Mouse (Mus musculus): ENCODE measurements around the gene H2afy2.

The H2afy2 gene

DNA sequence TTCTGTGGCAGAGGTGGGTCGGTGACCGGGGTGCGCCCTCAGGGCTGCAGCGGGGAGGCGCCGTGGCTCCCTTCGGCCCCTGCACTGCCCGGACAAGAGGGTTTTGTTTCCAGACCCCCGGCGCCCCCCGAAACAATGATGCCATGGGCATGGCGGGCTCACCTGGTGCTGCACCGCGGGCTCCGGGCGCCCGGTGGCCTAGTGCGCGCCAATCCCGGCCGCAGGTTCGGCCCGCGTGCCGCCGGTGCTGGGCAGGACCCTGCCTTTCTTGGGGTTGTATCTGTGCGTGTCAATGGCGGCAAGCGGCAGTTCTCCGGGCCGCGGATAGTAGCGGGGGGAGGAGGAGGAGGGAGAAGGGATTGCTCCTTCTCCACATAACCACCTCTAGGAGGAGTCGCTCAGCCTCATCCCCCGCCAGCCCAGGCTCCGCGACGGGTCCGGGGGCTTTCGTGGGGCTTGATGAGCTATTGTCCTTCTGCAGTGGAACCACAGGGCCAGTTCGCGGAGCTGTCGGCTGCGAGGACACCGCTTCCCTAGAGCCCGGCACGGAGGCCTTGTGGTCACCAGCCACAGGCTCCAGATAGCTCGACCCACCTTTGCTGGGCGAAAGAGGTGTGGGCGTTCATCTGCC lies at the start of gene H2afy2:
Gene H2afy2, minus strand, starts transcription at position 527 of the 631 bp plus-strand sequence.
- DNase-seq (ENCODE audit: low spot score in 2 of 2), result peak; percentile 88 to 90

DNA sequence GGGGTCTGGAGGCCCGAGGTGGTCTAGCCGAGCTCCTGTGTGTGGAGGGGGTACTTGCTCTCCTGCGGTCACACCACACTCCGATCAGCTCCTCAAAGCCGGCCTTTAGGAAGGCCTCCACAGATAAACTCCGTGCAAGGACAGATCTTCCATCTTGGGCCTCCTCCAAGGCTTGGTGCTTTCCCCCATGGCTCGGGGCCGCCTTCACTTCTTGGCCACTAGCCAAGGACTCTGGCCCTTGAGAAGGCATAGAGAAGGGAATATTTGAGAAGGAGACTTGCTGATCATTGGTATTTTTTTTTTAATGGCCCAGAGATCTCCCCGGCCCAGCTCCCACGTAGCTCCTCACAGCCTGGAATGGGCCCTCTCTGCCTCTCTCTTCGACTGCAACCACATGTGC lies 48.8 kb upstream of the H2afy2 start:
- no peak for DNase-seq (ENCODE audit: low spot score in 2 of 2)

DNA sequence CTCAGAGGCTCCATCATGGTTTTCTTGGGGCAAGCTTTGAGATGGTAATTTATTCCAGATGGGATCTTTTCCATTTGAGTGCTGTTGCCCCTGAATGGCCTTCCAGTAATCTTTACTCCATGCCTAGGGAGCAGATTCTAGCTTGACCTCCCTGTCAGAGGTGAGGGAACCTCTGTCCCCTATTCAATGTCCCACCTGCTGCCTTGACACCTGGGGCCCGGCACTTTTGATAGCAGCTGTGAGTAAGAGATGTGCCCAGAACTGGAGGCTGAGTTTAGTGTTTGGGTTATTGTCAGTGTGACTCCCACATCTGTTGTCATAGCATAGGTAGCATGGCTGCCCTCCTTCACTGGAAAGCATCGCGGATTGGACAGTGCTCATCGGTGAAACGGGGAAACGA lies 47.8 kb upstream of the H2afy2 start:
- DNase-seq (ENCODE audit: low spot score in 2 of 2), result no peak

DNA sequence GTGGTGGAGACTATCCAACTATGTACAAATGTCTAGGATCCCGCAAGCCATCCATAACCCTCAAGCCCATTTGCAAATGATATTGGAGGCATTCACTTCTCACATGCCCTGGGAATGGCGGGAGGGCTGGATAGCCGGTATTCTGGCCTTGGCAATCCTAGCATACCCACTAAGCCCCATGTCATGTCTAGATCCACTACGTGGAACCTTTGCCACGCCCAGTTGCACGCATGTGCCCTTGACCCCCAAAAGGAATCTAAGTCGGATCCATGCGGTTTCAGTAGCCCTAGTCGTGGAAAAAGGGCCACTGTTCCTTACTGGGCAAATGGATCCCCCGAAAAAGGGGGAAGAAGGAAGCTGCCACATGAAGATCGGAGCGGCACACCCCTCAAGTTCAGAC lies 47.3 kb upstream of the H2afy2 start:
- DNase-seq (ENCODE audit: low spot score in 2 of 2), result no peak

DNA sequence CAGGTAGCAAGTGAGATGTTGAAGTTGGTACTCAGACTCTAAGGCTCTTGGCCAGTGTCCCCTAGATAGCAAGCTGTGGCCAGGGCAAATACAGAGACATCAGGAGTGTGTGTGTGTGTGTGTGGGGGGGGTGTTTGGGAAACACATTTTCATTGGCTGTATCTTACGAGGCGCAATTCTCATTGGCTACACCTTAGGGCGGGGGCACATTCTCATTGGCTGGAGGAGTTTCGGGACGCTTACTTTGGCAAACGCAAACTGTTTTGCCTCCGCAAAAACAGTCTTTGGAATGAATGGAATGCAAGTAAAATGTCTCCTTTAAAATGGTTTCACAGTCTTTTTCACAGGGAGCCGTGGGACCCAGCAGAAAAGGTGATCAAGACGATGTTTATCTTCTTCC lies 46.9 kb upstream of the H2afy2 start:
- no peak for DNase-seq (ENCODE audit: low spot score in 2 of 2)

DNA sequence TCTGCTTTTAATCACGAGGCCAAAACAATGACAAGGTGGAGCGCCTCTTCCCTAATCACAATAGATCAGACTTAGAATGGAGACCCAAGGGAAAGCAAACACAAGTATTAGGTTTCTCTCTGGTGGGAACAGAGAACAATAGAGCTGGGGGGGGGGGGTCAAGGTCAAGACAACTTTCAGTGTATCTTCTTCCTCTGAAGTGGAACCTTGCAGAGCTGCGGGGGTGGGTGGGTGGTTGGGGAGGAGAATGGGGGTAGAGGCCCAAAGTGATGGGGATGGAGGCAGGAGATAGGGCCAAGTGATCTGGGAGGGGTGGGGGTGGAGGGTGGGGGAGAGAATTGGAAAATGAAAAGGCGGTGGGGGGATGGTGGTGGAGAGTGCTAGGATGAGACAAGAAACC lies 45.1 kb upstream of the H2afy2 start:
- DNase-seq (ENCODE audit: low spot score in 2 of 2), result no peak

DNA sequence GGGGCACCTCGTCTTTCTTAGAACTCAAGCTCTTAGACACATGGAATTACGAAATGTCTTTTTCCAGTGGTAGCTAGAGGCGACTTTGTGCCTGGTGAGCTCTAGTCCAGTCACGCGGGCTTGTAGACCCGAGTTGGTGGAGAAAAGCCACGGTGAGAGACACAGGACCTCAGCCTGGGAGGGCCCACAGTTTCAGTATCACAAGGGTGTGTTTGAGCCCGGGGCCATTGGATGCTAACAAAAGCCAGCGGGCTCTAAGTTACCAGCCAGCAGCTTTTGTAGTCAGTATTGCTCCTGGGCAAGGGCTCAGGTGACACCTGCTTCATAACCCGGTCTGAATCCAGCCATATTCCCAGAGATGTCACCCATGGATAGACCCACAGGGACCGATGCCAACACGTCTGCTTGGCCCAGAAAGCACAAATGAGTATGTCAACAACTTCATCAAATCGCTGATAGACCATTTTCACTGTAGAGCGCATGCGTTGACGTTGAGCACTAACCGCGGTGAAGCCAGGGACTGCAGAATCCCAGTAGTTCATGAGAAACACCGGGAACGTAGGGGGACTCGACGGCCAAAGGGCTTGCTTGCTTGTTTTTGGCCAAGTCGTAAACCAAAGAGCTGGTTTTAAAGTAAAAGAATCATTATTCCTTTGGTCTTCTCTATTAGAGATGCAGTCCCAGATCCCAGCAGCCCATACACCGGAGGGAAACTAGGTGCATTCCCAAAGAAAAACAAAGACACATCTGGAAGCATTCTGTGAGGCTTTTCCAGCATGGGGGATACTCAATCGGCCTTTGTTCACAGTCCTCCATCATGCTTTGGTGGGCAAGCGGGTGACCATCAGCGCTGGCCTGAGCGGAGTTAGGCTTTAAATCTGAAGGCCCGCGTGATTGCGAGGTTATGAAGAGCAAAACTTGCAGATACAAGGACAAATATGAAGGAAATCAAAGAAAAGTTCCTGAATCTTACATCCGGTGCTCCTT lies 44.3 kb upstream of the H2afy2 start:
- DNase-seq (ENCODE audit: low spot score in 2 of 2), result no peak

DNA sequence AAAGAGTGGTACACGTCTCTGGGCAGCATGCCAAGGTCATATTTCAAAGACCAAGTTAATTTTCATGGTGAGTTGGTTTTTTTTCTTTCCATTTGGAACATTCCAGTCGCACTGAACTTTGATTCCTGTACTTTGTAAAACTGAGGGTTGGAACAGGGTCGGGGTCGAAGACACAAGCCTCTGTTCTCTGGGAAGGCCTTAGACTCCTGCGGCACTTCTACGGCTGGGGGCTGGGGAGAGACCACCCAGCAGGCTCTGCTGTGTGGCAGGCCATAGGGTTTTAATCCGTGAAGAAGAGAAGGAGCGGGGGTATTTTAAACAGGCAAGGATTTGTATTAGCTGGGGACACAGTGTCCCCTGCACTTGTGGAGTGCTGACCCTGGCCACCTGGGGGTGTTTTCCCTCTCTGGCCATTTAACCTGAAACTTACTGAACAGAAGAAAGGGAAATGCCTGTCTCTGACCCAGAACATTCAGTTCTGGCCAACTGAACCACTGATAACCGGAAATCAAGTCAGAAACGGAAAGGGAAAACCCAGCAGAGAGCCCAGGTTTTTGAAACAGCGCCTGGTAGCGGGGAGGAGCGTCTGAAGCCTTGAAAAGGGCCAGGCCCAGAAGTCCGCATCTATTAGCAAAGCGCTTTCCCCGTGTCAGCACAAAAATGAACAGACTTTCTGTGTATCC lies 42.9 kb upstream of the H2afy2 start:
- DNase-seq (ENCODE audit: low spot score in 2 of 2), result no peak

DNA sequence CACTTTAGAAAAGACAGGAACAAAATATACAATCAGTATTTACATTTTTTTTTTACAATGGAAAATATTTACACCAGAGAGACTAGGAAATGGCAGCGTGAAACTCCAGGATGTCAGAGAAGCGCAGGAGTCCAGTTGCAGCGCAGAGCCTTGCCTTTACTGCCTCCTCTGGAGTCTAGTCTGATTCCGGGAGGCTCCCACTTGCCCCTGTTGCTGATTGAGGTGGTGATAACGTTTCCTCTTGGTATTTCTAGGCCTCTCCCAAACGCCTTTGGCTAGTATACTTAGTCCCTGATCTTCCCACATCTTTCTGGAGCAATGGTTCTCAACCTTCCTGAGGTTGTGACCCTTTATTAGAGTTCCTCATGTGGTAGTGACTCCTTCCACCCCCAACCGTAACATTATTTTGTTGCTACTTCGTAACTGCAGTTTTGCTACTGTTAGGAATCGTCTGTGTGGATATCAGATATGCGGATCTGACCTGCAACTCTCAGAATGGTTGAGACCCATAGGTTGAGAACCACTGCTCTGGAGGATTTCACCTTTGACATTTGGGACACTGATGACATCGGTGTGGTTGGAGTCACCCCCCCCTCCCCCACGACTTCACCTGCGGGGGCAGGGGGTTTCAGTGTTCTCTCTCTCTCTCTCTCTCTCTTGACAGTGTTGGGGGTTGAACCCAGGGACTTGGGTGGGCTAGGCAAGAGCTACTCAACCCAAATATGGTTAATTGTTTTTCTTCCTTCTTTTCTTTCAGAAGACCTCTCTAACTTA lies 42.2 kb upstream of the H2afy2 start:
- no peak for DNase-seq (ENCODE audit: low spot score in 2 of 2)

DNA sequence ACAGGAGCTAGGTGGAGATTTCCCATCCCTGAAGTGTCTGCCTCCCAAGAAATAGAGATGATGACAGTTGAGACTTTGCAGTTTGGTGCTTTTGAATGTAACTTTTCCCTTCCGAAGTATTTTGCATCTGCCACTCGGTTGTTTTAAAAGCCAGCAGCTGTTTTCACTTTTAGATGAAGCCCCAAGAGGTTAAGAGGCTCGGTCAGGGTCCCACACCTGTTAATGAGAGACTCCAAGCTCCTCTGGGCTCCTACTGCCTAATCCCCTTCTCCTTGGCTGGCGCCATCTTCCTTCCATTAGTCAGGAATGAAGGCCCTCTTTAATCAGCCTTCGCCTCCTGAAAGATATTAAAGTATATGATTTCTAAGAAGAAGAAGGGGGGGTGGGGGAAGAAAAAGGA lies 41.6 kb upstream of the H2afy2 start:
- no peak for DNase-seq (ENCODE audit: low spot score in 2 of 2)

DNA sequence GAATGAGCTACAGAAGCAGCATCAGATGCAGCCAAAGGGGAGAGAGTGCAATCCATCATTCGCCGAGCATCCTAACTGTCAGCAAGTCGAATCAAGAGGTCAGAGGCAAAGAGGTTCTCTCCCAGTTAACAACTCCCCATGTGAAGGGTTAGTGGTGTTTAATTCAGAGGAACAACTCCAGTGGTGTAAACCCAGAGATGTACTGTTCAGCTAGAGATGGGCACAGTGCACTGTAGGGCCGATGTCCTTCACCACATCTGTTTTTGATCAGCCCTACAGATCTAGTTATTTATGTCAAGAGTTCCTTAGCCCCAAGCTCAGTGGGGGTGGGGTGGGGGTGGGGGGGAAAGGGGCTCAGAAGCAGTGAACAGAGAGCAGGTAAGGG lies 39.8 kb upstream of the H2afy2 start:
- DNase-seq (ENCODE audit: low spot score in 2 of 2), result no peak

DNA sequence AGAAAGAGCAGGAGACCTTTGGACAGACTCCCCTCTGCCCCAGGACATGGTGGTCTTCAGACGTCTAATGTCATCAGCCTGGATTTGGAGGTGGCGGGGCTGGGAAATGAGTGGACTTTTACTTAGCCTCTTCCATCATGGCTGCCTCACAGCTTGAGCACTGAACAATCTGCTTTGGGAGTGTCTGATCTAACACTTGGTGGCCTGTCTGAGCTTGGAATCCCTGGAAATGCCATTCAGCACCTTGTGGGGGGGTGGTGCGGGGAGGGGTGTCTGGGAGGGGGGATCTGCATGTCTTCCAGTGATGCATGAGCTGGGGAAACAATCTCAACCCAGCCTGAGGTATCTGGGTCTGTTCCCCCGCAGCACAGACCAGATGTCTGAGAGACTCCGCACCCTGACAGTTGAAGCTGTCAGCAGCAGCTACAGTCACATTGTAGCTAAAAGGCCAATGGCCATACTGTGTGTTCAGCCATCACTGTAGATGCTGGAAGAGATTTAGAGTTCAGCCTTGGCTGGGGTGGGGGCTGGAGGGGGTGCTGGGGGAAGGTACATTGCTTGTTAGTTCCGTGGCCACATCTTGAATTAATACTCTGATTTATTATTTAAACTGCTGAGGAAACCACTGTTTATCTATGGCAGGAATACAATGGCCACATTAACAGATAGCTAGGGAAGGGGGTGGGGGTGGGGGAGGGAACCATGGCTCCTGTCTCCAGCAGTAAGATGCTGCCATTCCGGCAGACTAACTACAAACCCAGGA lies 39.2 kb upstream of the H2afy2 start:
- no peak for DNase-seq (ENCODE audit: low spot score in 2 of 2)

DNA sequence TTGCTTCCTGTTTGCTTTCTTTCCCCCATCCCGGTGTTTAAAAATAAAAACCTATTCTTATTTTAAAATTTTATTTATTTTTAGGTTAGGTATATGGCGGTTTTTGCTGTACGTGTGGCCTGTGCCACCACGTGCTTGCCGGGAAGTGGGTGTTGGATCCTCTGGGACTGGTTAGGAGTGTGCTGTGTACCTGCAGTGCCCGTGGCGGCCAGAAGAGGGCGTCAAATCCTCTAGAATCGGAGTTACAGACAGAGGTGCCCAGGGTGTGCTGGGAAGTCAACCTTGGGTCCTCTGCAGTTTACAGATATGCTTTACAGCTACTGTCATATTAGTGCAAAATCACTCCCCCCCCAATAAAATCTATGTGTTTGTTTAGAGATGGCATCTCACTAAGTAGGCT lies 36.1 kb upstream of the H2afy2 start:
- DNase-seq (ENCODE audit: low spot score in 2 of 2), result no peak

DNA sequence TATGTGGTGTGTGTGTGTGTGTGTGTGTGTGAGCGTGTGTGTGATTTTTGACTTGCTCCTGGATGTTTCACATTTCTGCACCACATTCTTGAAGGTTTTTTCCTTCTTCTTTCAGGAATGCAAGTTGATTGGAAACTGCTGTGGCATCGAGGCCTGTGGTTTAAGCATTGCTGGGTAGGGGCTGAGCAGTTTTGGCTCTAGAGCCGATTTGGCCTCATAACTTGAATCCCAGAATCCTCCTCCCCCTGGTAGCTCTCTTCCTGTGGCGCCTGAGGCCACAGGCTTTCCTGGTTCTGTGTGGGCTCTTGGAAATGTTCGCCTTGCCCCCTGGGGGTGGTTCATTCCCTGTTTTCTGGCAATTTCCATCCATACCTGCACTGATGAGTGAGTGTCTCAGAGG lies 28.0 kb upstream of the H2afy2 start:
- no peak for DNase-seq (ENCODE audit: low spot score in 2 of 2)

DNA sequence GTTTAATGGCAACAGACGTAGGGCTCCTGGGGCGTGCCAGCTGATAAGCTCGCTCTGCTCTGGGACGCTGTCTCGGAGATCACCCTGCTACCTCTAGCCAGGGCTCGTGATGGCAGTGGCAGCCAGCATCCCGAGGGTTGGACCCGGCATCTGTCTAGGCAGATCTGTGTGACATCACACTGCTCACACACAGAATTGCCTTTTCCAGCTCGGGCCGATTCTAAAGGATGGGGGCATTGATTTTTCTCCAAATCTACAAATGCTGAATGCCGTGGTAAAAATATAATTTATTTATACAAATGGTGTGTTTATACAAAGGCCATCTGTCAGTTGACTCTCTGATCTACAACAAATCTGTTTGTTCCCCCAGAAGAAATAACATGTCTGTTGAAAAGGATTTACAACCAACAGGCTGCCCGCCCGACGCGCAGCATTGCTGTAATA lies 14.2 kb upstream of the H2afy2 start:
- DNase-seq (ENCODE audit: low spot score in 2 of 2), result no peak

DNA sequence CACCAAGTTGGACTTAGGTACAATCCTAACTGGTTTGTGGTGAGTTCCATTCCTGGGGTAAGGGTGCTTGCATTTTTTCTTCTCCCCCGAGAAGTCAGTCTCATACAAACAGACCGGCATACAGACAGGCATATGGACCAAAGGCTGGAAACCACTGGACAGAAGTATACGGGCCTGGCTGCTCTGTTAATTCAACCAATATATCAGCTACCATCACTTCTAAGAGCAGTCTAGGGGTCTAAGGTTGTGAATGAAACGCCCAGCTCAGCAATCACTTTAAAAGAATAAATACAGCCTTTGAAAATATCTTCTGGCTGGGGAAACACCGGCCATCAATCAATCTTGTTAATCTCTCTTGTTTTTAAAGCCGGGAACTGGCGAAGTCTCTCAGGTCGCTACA lies 11.5 kb upstream of the H2afy2 start:
- no peak for DNase-seq (ENCODE audit: low spot score in 2 of 2)

DNA sequence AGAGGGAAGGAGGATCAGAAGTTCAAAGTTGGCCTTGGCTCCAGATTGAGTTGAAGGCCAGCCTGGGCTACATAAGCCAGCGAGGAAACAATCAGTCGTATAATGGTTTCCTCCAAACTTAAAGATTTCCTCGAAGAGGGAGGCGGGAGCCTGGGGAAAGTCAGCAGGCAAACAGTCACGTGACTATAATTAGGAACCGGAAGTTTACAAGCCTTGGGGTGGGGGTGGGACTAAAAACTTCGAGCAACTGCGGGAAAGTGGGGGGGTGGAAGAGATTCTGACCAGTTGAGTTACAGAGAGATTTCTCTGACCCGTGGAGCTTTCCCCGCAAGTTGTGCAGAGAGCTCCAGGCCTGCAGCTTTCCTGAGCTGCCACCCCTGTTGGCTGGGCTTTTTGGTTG lies 11.0 kb upstream of the H2afy2 start:
- DNase-seq (ENCODE audit: low spot score in 2 of 2), result no peak

DNA sequence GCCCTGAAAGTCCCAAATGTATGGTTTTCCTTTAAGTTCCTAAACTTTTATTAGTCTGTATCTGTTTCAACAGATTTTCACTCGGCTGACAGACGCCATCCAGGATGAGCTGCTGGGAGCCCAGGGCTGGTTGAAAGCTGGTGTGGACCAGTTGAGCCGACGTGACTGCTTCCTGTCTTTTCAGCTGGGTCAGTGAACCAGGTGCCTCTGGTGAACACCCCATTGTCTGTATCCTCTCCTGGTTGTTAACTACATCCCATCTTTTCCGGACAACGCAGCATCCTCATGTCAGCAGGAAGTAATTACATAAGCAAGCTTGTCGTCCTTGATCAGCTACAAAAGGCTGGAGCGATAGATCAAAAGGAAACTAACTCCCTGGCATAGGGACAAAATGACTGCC lies 9.1 kb upstream of the H2afy2 start:
- no peak for DNase-seq (ENCODE audit: low spot score in 2 of 2)

DNA sequence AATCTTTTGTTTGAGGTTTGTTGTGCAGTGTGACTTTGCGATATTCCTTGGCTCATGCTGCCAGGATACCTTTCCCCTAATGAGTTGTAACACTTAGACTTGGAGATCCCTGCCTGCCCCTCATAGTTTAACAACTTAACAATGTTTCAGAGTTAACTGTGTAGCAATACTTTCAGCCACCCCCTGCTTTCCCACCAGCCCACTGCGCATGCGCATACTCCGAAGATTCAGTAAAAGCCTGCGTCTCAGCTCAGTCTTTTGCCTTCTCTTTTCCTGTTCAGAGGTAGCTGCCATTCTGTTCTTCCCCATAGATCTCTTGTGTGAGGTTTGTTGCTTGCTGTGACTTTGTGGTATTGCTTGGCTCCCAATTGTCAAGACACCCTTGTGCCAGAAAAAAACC lies 4.6 kb upstream of the H2afy2 start:
- no peak for DNase-seq (ENCODE audit: low spot score in 2 of 2)

DNA sequence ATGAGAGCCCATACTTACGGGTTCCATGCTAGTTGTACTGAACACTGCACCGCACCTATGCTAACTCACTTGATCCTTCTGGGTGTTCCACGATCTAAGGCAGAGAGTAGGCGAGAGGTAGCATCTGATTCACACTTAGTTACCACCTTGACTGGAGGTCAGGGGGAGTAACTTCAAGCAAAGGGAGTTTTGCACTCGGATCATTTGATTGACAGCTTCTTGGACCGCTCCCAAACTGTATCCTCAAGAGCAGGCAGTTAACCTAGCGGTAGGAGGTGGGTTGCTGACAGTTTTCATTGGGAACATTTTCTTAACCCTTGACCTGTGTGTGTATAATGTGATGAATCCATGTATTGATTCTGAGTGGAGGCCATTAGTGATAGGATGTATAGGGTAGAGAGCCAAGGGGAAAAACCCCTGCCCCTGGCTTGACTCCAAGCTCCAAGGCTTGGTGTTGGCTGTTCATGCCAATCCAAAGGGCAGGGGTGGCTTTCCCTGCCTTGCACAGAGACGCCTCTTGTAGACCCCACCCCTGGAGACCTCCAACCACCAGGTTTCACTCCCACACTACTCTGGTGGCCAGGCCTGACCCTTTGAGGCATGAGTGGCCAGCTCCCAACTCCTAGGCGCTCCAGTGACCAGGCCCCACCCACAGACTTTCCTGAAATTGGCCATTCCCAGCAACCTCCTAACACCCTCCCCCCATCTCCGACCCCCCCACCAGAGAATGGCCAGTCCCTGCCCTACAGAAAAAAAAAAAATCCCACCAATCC lies 3.8 kb upstream of the H2afy2 start:
- DNase-seq (ENCODE audit: low spot score in 2 of 2), result no peak

All from right cerebral cortex, postnatal 10 days (tissue).